Mouse (Mus musculus): ENCODE data around the gene Psd4.

DNA sequence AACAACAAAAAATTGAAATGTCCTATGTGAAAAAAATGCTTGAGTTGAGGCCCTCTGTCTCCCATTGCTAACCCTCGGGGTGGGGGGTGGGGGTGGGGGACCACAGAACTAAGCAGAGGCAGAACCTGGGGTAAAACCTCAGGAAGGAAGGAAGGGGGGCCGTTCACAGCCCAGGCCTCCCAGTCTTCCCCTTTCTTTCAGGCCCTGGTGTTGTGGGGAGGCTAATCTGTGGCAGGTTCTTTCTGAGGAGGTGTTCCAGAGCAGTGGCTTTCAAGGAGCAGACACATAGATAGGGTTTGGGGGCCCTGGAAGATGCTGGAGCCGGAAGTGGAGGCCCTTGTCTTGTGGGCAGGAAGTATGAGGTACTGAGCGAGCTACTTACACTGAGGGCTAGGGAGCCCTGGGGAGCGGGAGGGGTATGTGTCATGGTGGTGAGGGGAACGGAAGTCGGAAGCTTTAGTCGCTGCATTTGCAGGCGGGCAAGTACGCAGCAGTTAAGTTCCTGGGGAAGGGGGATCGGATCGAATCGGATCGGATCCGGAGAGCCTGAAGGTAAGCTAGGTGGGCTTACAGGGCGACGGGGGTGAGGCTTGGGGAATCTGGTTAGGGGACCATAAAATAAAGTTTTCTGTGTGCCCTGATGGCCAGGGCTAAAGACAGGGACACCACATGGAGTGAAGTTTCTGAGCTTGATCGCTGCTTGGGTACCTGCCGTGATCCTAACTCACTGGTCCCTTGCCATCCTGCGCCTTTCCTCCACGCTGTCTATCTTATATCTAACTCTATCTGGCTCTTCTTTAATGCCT lies 19.0 kb downstream of the Psd4 start:
- TF ChIP-seq GATA1 (IDR thresholded peaks at IDR 0.05; ENCODE audit: borderline replicate concordance, low read length) (no peak), FLI1 (IDR thresholded peaks at IDR 0.05; ENCODE audit: low read length) (peak; percentile 59)

Measured in megakaryocyte, embryonic 14.5 days (primary cell).